Mouse (Mus musculus) C2C12 (cell line): ENCODE measurements around the gene Gm9837. TPM values are rescaled to one million over a fixed set of nuclear protein-coding genes. Genes with fewer than 3 reads are reported as not detected.

Experiments used
- H3K27me3 ChIP-seq: one replicate; pipeline ENCODE4 v1.6.1; 2011; ENCODE audit not compliant: control insufficient read depth, insufficient read depth, insufficient read length
- H3K36me3 ChIP-seq: one replicate; pipeline ENCODE4 v1.6.1; 2011; ENCODE audit not compliant: control insufficient read depth, insufficient read depth
- H3K4me3 ChIP-seq: one replicate; pipeline ENCODE4 v1.5.1; 2011; ENCODE audit warnings: mild to moderate bottlenecking, control low read depth; ENCODE audit not compliant: poor library complexity, insufficient read depth, severe bottlenecking
- H3K79me2 ChIP-seq: one replicate; pipeline ENCODE4 v1.6.1; 2011; ENCODE audit not compliant: control insufficient read depth, insufficient read depth
- H3K79me3 ChIP-seq: one replicate; pipeline ENCODE4 v1.6.1; 2011; ENCODE audit warnings: low read depth, control low read depth
- H3ac ChIP-seq: one replicate; pipeline ENCODE3; 2011; ENCODE audit warnings: low read depth; ENCODE audit not compliant: control insufficient read depth, insufficient read length
- CEBPB ChIP-seq: IDR thresholded peaks from one replicate; pipeline ENCODE4 v1.6.1; 2011; ENCODE audit warnings: low read depth, mild to moderate bottlenecking, control low read depth, moderate library complexity
- CTCF ChIP-seq: IDR thresholded peaks from one replicate; pipeline ENCODE4 v1.5.1; 2011; ENCODE audit not compliant: control insufficient read depth, insufficient read depth, insufficient read length
- FOSL1 ChIP-seq: IDR thresholded peaks from one replicate; pipeline ENCODE4 v1.8.0; 2011; ENCODE audit warnings: mild to moderate bottlenecking, low read length; ENCODE audit not compliant: poor library complexity, insufficient read depth, severe bottlenecking
- MAX ChIP-seq: IDR thresholded peaks from one replicate; pipeline ENCODE4 v1.6.1; 2011; ENCODE audit warnings: mild to moderate bottlenecking, control low read depth
- MYOD1 ChIP-seq: IDR thresholded peaks from one replicate; pipeline ENCODE4 v1.6.1; 2011; ENCODE audit warnings: low read depth; ENCODE audit not compliant: control insufficient read depth, insufficient read length
- MYOG ChIP-seq: IDR thresholded peaks from one replicate; pipeline ENCODE4 v1.6.1; 2011; ENCODE audit not compliant: control insufficient read depth, insufficient read length; ENCODE audit errors: extremely low read depth
- USF1 ChIP-seq: IDR thresholded peaks from one replicate; pipeline ENCODE4 v1.6.1; 2011; ENCODE audit warnings: low read depth, mild to moderate bottlenecking, control low read depth, moderate library complexity
- polyA plus RNA-seq: library from polyadenylated mRNA; unstranded; fragments of >200 nt; fragmentation: generic; extraction: Trizol; gene quantifications from one replicate; pipeline ENCODE4 v1.2.1, GENCODE M21; 2012; ENCODE audit warnings: missing spikeins

Gene Gm9837
- polyA plus RNA-seq, 1 experiment: not detected

DNA sequence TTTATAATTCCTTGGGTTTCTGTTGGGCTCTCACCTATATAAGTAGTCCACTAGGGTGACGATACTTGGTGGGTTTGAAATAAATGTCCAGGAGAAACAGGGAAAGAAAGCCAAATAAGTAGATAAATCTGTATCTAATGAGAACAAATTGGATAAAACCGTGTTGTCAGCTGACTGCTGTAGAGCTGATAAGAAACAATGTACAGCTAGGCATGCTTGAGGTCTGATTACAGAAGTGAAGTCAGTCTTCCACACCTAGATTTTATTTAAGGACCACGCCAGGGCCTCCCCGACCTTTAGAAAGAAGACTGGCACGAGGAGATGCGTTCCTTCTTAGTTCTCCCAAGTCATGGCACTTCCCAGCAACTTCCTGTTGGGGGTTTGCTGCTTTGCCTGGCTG lies 37.2 kb downstream of the Gm9837 start:
- Histone ChIP-seq H3K36me3 (peaks cover 11% of the 10 kb centered on the region), H3K27me3 (peaks cover 16% of the 10 kb centered on the region), H3ac (no peak overlapping the region), H3K79me2 (peaks cover 25% of the 10 kb centered on the region), H3K4me3 (no peak overlapping the region), H3K79me3 (peaks cover 15% of the 10 kb centered on the region)
- TF ChIP-seq FOSL1 (no peak), CEBPB (no peak), MAX (no peak), CTCF (no peak), USF1 (no peak), MYOG (no peak), MYOD1 (no peak)

DNA sequence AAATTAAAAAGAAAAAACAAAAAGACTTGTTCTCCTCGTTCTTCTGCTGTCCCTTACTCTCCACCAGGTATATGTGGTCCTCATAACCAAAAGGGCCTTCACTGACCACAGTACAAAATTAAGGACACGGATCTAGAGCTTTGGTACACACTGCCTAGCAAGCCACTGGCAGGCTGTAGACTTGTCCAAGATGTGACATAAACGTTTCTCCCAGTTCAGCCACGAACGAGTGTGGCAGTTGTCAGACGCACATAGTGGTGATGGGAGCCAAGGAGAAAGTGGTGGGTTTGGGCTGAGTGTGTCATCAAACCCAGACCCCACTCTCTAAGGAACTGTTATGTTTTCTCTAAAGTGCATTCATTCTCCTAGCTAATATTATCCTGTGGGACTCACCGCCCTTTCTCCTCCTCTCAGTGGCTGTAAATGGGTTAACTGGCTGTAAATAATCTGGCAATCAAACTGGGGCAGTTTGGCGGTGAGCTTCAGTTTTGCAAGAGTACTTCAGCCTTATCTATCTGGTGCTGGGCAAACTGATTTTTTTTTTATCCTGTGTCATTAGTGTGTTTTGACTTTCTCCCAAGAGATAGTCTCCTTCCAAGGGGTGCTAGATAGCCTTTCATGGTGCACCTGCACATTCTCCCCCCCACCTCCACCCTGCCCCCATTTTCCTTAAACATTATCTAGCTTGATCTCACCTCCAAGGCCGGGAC lies 38.8 kb downstream of the Gm9837 start:
- H3K36me3 ChIP-seq: peaks cover 24% of the 10 kb centered on the region
- peaks cover 26% of the 10 kb centered on the region for H3K79me2 ChIP-seq
- TF ChIP-seq USF1 (no peak), MAX (no peak), MYOG (no peak), CEBPB (no peak), MYOD1 (no peak), CTCF (no peak), FOSL1 (no peak)

DNA sequence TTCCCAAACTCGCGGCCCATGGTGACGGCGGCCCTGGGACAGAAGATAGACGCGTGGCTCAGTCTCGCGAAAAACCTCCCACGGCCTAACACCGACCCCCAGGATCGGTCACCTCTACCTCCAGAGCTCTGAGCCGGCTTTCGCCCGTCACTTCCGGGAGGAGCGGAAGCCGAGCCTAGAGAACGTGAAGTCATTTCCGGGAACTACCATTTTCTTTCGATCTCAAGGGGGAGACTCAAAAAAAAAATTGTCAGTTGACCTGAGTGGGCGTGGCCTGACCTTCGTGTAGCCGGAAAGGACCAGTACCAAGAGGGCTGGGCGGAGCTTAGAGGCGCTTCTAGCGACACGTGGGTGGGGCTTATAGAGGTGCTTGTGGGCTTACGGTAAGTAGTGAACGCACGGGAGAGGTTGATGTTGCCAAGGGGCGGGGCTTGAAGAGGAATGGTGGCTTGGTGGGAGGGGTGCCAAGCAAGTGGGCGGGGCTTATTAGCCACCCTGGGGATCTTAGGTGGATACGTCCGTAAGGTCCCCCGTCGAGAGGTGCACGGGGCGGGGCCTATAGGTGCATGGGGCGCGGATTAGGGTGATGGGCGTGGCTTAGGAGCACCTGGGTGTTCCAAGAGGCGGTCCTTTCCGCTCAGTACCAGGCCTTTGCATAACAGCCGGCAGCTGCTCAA lies 39.5 kb downstream of the Gm9837 start, which contains the start of the genes Uqcrq and Gdf9:
TSS of gene Uqcrq (minus strand) at position 162 of the 677 bp plus-strand sequence.
TSS of gene Gdf9 (plus strand) at position 354 of the 677 bp plus-strand sequence.
- Histone ChIP-seq H3K79me2 (peaks cover 26% of the 10 kb centered on the region), H3K27me3 (peaks cover 5% of the 10 kb centered on the region), H3K79me3 (peaks cover 15% of the 10 kb centered on the region), H3K4me3 (peak within 1 kb of the TSS; percentile 92), H3K36me3 (peaks cover 24% of the 10 kb centered on the region), H3ac (peak within 1 kb of the TSS; percentile 99)
- TF ChIP-seq CTCF (no peak), MYOD1 (no peak), MAX (peak; percentile 19), FOSL1 (no peak), USF1 (peak; percentile 62)

More for the DNA sequence above, 38.8 kb downstream of the Gm9837 start:
- Histone ChIP-seq H3K4me3 (peak overlapping the region; percentile 92), H3K27me3 (peaks cover 5% of the 10 kb centered on the region), H3ac (no peak overlapping the region), H3K79me3 (peaks cover 15% of the 10 kb centered on the region)

GRCm38 (mm10) chr11:53430300-53430669 lies 40.0 kb downstream of the Gm9837 start:
- Histone ChIP-seq H3K79me3 (peaks cover 15% of the 10 kb centered on the region), H3ac (peak overlapping the region; percentile 99), H3K27me3 (peaks cover 4% of the 10 kb centered on the region), H3K79me2 (peaks cover 26% of the 10 kb centered on the region), H3K4me3 (peak overlapping the region; percentile 92), H3K36me3 (peaks cover 24% of the 10 kb centered on the region)
- TF ChIP-seq MAX (peak; percentile 37), MYOD1 (no peak), CEBPB (peak; percentile 62)

DNA sequence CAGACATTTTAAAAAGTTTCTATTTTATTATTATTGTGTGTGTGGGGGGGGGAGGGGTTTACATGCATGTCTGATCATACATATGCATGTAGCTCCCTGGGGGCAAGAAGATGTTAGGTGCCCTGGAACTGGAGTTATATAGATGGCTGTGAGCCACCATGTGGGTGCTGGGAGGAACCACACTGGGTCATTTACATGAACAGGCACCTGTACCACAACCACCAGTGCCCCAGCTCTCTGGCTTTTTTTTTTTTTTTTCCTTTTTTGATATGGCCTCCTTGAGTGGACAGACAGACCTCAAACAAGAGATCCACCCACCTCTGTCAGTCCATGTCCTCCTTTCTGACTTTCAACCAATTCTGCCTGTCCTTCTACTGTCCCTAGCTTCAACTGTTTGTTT lies 41.1 kb downstream of the Gm9837 start:
- TF ChIP-seq FOSL1 (no peak), MYOG (no peak), CTCF (no peak), CEBPB (no peak), MYOD1 (no peak), USF1 (no peak), MAX (no peak)
- no peak overlapping the region for H3ac ChIP-seq

More for the DNA sequence above, 41.1 kb downstream of the Gm9837 start:
- Histone ChIP-seq H3K27me3 (no peaks in the 10 kb centered on the region), H3K4me3 (peak overlapping the region; percentile 92), H3K36me3 (peaks cover 24% of the 10 kb centered on the region), H3K79me2 (peaks cover 26% of the 10 kb centered on the region), H3K79me3 (peaks cover 15% of the 10 kb centered on the region)
